Mouse (Mus musculus): Measurements from ENCODE around the gene Cfap54.

Gene Cfap54

GRCm38 (mm10) chr10:93051016-93051726 is 30.2 kb downstream of the Cfap54 start:
- peak; percentile 78 for DNase-seq

- DNase-seq = no peak
Observed at GRCm38 (mm10) chr10:93050571-93050970, 30.8 kb downstream of the Cfap54 start.

GRCm38 (mm10) chr10:93043195-93043594 is 38.2 kb downstream of the Cfap54 start:
- no peak for DNase-seq

DNA sequence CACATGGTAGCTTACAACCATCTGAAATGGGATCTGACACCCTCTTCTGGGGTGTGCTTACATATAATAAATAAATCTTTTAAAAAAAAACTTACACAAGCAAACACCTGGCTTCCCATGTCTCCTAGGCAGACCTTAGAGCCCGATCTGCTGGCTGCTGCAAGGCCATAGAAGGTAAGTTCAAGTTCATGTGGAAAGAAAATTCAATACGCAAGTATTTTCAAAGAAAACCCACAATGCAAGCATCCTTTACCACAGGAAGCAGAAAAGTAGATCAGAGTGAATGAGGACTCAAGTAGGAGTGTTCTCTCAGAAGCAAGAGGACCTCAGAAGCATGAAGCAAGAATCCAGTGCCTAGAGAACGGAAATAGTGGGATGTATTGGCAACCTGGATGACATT is 39.6 kb downstream of the Cfap54 start:
- no peak for DNase-seq

- DNase-seq = no peak
Observed at GRCm38 (mm10) chr10:93041392-93041791, 40.0 kb downstream of the Cfap54 start.

GRCm38 (mm10) chr10:93036532-93036931 is 44.9 kb downstream of the Cfap54 start:
- DNase-seq = no peak

DNA sequence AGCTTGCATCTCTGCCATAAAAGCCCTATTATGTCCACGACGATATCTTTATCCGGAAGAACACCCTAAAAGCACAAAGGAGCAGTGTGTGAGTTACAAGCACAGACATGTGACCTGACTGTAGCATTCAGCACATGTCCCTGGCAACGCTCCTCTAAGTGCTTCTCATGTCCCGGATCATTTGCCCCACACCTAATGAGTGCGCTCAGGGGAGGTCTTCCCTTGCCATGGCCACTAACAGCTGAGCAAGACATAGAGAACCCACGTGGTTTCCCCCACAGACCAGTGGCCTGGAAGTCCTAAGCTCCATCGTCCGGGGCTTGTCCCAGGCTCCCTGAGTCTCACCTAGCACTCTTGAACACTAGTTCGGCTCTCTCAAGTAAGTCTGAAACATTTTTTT is 45.9 kb downstream of the Cfap54 start:
- no peak for DNase-seq

DNA sequence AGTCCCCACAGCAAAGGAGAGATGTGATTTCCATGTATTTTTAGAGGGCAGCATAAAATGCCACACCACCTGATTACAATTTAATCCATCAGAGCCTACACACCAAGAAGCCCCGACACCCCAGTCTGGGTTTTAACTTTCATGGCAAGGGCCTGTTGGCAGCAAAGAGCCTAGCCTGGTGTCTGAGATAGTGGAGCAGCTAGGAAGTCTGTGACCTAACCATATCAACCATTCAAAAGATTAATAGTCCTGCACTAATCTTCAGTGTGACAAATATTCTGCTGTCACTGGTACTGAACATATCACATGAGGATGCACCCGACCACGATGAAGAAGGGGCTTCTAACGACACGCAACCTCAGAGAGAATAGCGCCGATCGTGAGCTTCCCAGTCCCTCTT is 58.1 kb downstream of the Cfap54 start:
- DNase-seq = no peak

- DNase-seq = peak; percentile 42
Observed at GRCm38 (mm10) chr10:93014059-93014795, 67.2 kb downstream of the Cfap54 start.

- DNase-seq = no peak
Observed at GRCm38 (mm10) chr10:93011085-93011484, 70.3 kb downstream of the Cfap54 start.

DNA sequence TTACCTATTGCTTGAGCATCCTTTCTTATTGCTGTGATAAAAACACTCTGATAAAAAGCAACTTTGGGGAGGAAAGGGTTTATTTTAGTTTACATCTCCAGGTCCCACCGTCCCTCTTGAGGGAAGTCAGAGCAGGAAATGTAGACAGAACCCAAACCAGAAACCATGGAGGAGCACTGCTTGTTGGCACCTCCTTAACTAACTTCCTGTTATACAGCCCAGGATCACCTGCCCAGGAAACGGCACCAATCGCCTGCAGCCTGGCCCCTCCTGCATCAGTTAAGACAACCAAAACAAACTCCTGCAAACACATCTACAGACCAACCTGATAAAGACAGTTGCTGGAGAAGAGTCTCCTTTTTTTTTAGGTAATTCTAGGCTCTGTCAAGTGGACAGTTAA is 74.4 kb downstream of the Cfap54 start:
- no peak for DNase-seq

DNA sequence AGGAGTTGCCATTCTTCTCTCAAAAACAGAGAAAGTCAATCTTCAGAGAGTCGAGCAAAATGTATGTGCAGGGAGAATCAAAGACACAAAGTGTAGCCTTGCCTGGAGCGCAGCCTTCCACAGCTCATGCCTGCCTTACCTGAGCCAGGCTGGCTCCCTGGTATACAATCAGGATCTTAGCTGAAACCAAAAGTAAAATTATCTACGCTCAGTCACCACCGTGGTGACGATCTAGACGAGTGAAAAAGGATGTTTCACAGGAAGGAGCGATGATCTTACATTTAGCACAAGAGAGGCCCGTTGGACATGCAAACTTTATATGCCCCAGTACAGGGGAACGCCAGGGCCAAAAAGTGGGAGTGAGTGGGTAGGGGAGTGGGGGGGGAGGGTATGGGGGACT is 75.0 kb downstream of the Cfap54 start:
- no peak for DNase-seq

DNA sequence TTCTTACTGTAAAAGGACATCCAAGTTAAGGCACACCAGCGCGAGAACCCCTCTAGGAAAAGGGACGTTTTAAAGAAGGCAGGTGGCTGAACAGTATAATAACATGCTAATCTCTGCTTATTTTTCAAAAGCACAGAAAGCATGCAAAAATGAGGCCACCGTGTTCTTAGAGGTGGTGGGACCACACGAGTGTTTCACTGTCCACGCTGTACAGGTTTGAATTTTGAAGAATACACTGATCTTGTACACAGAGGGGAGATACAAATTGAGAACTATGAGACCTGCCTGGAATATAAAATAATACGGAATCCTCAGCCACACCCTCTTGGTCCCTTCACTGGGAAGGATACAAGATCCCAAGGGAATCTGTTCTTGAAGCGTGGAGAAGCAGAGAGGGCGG is 82.9 kb downstream of the Cfap54 start:
- DNase-seq = no peak

- DNase-seq = no peak
Observed at GRCm38 (mm10) chr10:92995186-92995585, 86.2 kb downstream of the Cfap54 start.

DNA sequence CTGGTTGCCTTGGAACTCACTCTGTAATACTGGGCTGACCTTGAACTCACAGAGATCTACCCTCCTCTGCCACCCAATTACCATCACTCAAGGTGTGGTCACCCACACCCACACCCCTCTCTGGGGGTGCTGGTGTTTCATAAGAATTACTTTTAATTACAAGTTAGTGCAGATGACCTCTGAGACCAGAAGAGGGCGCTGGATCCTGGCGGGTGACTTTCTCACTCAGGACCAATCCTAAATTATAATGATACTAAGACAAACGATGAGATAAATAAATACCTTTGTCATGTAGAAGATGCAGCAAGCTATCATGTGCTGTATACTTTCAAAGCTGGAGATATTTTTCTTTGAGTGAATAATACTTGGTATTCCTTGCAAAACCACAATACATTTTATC is 87.1 kb downstream of the Cfap54 start:
- no peak for DNase-seq

DNA sequence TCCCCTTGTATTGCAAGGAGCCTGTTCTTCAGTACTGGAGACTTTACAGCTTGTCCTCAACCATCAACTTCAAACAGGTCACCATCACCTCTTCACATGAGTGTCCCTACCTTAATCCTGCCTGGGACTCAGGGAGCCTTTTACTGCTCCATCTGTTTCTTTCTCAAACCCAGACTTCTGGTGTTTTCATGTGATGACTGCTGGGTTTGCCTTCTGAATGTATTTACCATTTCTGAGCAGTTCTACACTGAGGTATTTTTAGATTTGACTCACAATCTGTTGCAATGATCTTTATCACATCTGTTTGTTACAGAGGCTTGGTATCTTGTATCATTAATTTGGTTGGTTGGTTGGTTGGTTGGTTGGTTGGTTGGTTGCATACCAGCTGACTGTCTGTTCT is 88.9 kb downstream of the Cfap54 start:
- no peak for DNase-seq

GRCm38 (mm10) chr10:92990576-92990975 is 90.8 kb downstream of the Cfap54 start:
- no peak for DNase-seq

- no peak for DNase-seq
Observed at GRCm38 (mm10) chr10:92965134-92965533, 116.3 kb downstream of the Cfap54 start.

DNA sequence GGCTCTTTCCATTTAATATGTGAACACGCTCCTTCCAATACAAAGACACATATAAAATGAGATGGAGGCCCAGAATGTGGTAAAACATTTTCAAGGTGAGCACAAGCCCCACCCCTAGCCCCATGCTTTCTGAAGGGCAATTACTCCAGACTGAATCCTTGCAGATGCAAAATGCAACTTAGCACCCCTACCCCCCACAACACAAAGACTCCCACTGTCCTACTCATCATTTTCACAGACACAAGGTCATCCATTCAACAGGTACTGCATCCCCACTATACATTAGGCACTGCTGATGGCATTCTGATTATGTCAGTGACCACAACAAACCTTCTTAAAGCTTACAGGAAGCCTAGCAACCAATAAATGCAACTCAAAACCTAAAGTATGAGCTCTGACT is 131.4 kb downstream of the Cfap54 start:
- DNase-seq = no peak

DNA sequence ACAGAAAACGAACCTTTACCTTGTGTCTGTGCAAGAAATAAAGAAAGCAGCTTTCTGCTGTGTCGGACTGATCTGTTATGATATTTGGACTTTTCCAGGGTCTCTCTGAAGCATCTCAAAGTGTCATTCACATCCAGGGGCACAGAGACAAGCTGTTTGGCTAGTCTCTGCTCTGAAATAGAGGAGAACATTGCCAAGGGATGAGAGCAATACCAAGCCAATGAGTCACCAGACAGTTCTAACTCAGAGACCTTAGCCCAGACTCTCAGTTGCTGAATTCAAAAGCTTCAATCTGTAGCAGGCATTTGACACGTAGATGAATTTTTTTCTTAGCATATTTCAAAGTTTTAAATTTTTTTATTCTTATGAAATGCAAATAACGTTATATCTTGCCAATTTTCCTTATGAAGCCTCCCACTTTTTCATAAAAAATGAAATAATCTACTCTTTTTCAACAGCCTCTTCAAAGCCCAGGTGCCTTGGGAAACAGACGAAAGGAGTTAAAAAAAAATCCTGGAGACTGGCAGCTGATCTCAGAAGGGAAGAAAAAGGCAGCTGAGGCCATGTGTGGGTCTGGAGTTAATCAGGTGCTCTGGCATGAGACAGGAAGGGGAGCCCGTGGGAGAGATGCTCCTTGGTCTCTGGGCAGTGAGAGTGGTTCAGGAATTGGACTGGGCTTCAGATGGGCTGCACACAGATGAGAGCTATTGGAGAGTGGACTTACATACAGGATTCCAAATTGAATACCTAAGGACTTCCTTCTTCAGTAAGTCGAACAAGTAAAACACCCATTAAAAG is 138.4 kb downstream of the Cfap54 start:
- no peak for DNase-seq

DNA sequence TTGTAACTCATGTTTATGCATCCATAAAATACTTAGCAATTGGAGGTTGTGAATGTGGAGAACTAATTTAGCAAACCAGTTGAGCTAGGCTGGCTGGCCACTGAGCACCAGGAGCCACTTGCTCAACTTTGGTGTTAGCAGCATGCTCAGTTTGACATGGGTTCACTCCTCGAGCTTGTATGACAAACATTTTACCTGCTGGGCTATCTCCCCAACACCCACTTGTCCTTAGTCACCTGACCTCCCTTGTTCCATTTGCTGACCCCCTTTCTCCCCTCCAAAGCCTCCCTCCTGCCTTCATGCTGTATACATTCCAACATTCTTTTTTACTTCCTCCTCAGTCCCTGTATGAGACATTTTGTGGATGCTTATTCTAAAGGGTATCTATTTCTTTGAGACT is 139.8 kb downstream of the Cfap54 start:
- DNase-seq = no peak

DNA sequence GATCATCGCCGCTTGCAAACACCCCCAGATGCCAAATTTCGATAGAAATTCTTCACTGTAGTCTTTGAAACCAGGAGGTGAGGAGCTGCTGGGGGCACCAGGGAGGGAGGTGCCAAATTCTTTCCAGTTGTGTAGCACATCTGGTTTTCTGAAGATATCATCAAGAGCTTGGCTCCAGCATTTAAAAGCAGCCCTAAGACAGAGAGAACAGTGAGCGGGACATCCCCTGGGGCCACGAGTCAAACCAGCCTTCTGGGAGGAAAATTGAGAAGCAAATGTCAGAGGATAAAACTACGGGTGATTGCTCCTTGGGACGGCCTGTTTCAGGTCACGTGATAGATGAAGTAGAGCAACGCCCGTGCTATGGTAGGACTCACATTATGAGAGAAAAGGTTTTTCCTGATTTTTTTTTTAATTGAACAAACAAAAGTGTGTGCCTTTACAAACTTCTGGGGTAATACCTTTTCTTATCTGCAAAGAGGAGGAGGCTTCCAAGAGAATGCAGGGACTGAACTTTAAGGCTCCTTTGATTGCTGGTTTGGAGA is 143.6 kb downstream of the Cfap54 start:
- no peak for DNase-seq

- DNase-seq = no peak
Observed at GRCm38 (mm10) chr10:92937091-92937490, 144.3 kb downstream of the Cfap54 start.

DNA sequence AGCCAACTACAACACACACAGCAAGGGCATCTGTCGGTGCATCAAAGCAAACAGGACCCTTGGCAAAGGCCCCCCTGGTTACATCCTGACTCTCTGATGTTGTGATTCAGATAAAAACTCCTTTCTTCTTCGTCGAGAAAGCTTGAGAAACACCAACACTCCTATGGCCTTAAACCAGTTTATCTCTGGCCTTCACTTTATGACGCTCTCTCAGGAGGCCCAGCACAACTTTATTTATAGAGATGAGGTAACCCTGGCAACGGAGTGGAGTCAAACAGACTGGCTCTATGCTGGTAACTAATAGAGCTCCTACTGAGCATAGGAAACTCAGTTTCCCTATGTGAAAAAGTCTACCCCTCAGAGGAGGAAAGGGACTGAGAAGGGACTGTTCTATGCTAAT is 146.9 kb downstream of the Cfap54 start:
- DNase-seq = no peak

Data from right cerebral cortex, postnatal 14 days (tissue).